8 mouse cellular contexts compared by ENCODE assay signal in genomic region chr9:56501721-56502542, GRCm38 (mm10).
DNase-seq lines count a peak whose midpoint lies in the region; ATAC-seq and TF ChIP-seq lines count a peak whose summit lies in the region.

No protein-coding gene starts in this region.

- no peaks in the 10 kb centered on the region for H3K79me2 ChIP-seq in heart, adult 2 months (replicated peaks; ENCODE audit: control insufficient read depth, insufficient read depth, low read length)

- H3K27me3 ChIP-seq in heart, adult 2 months (ENCODE audit: control insufficient read depth, insufficient read depth, low read length), result no peaks in the 10 kb centered on the region
- no peaks in the 10 kb centered on the region for H3K27me3 ChIP-seq in midbrain, embryonic 16.5 days (ENCODE audit: control insufficient read depth, insufficient read depth, low read depth, low read length)

- H3K9ac ChIP-seq in heart, adult 2 months (ENCODE audit: low read depth, low read length), result 0 out of 2 replicates have a peak overlapping the region, but pooled peaks have one; percentile 24
- H3K9ac ChIP-seq in midbrain, embryonic 16.5 days (ENCODE audit: low read depth, low read length), result no peak overlapping the region

- TF ChIP-seq EP300 in heart, adult 2 months (IDR thresholded peaks at IDR 0.05; ENCODE audit: insufficient read depth, low read depth, low read length), result no peak

- peaks cover 39% of the 10 kb centered on the region for H3K4me1 ChIP-seq in heart, adult 2 months (ENCODE audit: control insufficient read depth, insufficient read depth, low read length)
- peaks cover 40% of the 10 kb centered on the region for H3K4me1 ChIP-seq in brown adipose tissue, adult 24 weeks (ENCODE audit: control insufficient read depth, insufficient read depth, insufficient read length, low read length)
- H3K4me1 ChIP-seq in midbrain, embryonic 16.5 days (ENCODE audit: control insufficient read depth, insufficient read depth, low read length), result peaks cover 22% of the 10 kb centered on the region

- H3K4me3 ChIP-seq in heart, adult 2 months, result peak overlapping the region; percentile 5
- peak overlapping the region; percentile 34 for H3K4me3 ChIP-seq in brown adipose tissue, adult 24 weeks (ENCODE audit: insufficient read depth, low read depth, low read length)
- no peak overlapping the region for H3K4me3 ChIP-seq in midbrain, embryonic 16.5 days (ENCODE audit: low read depth, low read length)

- peak overlapping the region; percentile 92 for H3K27ac ChIP-seq in heart, adult 2 months
- H3K27ac ChIP-seq in brown adipose tissue, adult 24 weeks (replicated peaks; ENCODE audit: low read depth, low read length), result peak overlapping the region; percentile 94
- H3K27ac ChIP-seq in midbrain, embryonic 16.5 days (ENCODE audit: low read length), result no peak overlapping the region

- peak in 1 of 2 experiments; percentile 37 for DNase-seq in heart, adult 2 months
- no peak for DNase-seq in heart, postnatal 14 days
- DNase-seq in kidney, adult 11 months, result peak; percentile 46
- DNase-seq in layer of hippocampus, postnatal 14 days (ENCODE audit: low spot score in 2 of 2), result no peak
- DNase-seq in layer of hippocampus, postnatal 25 days (ENCODE audit: extremely low spot score in 1 of 2, low spot score in 1 of 2), result no peak
- DNase-seq in right cerebral cortex, postnatal 25 days, result no peak

- intact Hi-C loops in heart, adult 2 months (cut with DNase I), result no loop called here
- intact Hi-C loops in heart, postnatal 14 days (cut with DNase I), result no loop called here

- no peak for ATAC-seq in midbrain, embryonic 16.5 days

- no peak for TF ChIP-seq CTCF in heart, adult 2 months (IDR thresholded peaks at IDR 0.05)

- WGBS in heart, adult 2 months, result 20% methylated on average over 10 of the region's 10 CpGs
- 30% methylated on average over 10 of the region's 10 CpGs for WGBS in midbrain, embryonic 16.5 days

- H3K9me3 ChIP-seq in midbrain, embryonic 16.5 days (replicated peaks; ENCODE audit: control insufficient read depth, low read length, poor library complexity, severe bottlenecking), result no peaks in the 10 kb centered on the region

- H3K4me2 ChIP-seq in midbrain, embryonic 16.5 days (ENCODE audit: low read length), result peak overlapping the region; percentile 2; the same call in 1 of the 2 replicates

- H3K36me3 ChIP-seq in heart, adult 2 months (ENCODE audit: control insufficient read depth, insufficient read depth, low read length), result peaks cover 22% of the 10 kb centered on the region
- no peaks in the 10 kb centered on the region for H3K36me3 ChIP-seq in midbrain, embryonic 16.5 days (ENCODE audit: control insufficient read depth, insufficient read depth, low read length)

- TF ChIP-seq POLR2A in heart, adult 2 months (IDR thresholded peaks at IDR 0.05; ENCODE audit: insufficient read depth, low read depth, low read length), result no peak
